Comparison of ENCODE assay signal across 7 mouse cellular contexts in genomic region chr7:79505376-79505775, GRCm38 (mm10). TPM values are rescaled to one million over a fixed set of nuclear protein-coding genes. Genes with fewer than 3 reads are reported as not detected.
A peak's percentile ranks its signal among the peaks of the same experiment; 100 is the strongest.
DNase-seq lines count a peak whose midpoint lies in the region; ATAC-seq lines count a peak whose summit lies in the region.

No protein-coding gene starts in this region.

- WGBS in liver, embryonic 11.5 days, result 5% methylated on average over 22 of the region's 22 CpGs
- WGBS in embryonic facial prominence, embryonic 14.5 days, result 2% methylated on average over 19 of the region's 22 CpGs
- WGBS in hindbrain, embryonic 15.5 days, result under 1% methylated on average over 22 of the region's 22 CpGs
- under 1% methylated on average over 22 of the region's 22 CpGs for WGBS in midbrain, embryonic 16.5 days

- H3K4me1 ChIP-seq in liver, embryonic 11.5 days (replicated peaks; ENCODE audit: control insufficient read depth, insufficient read depth, low read length), result peaks cover 4% of the 10 kb centered on the region; the same call in 1 of the 2 replicates
- H3K4me1 ChIP-seq in embryonic facial prominence, embryonic 14.5 days (ENCODE audit: control insufficient read depth, insufficient read depth, low read length), result peaks cover 8% of the 10 kb centered on the region; the same call in 1 of the 2 replicates
- peaks cover 61% of the 10 kb centered on the region for H3K4me1 ChIP-seq in hindbrain, embryonic 15.5 days (replicated peaks)
- peaks cover 27% of the 10 kb centered on the region for H3K4me1 ChIP-seq in midbrain, embryonic 16.5 days (ENCODE audit: control insufficient read depth, insufficient read depth, low read length)

- peaks cover 100% of the 10 kb centered on the region for H3K27me3 ChIP-seq in liver, embryonic 11.5 days (replicated peaks; ENCODE audit: control insufficient read depth, insufficient read depth, low read length)
- peaks cover 100% of the 10 kb centered on the region for H3K27me3 ChIP-seq in embryonic facial prominence, embryonic 14.5 days (replicated peaks; ENCODE audit: control insufficient read depth, insufficient read depth, low read length)
- no peaks in the 10 kb centered on the region for H3K27me3 ChIP-seq in hindbrain, embryonic 15.5 days
- H3K27me3 ChIP-seq in midbrain, embryonic 16.5 days (ENCODE audit: control insufficient read depth, insufficient read depth, low read depth, low read length), result peaks cover 7% of the 10 kb centered on the region; the same call in 1 of the 2 replicates

- no peak overlapping the region for H3K9ac ChIP-seq in liver, embryonic 11.5 days (ENCODE audit: low read depth, low read length)
- peak overlapping the region; percentile 37; the same call in 1 of the 2 replicates for H3K9ac ChIP-seq in embryonic facial prominence, embryonic 14.5 days (ENCODE audit: low read depth, low read length)
- H3K9ac ChIP-seq in hindbrain, embryonic 15.5 days, result peak overlapping the region; percentile 99
- peak overlapping the region; percentile 95 for H3K9ac ChIP-seq in midbrain, embryonic 16.5 days (ENCODE audit: low read depth, low read length)

- H3K36me3 ChIP-seq in liver, embryonic 11.5 days (ENCODE audit: control insufficient read depth, insufficient read depth, low read length), result no peaks in the 10 kb centered on the region
- no peaks in the 10 kb centered on the region for H3K36me3 ChIP-seq in embryonic facial prominence, embryonic 14.5 days (ENCODE audit: control insufficient read depth, insufficient read depth, low read length)
- H3K36me3 ChIP-seq in hindbrain, embryonic 15.5 days, result no peaks in the 10 kb centered on the region
- H3K36me3 ChIP-seq in midbrain, embryonic 16.5 days (ENCODE audit: control insufficient read depth, insufficient read depth, low read length), result no peaks in the 10 kb centered on the region

- DNase-seq in liver, embryonic 11.5 days (ENCODE audit: low spot score), result no peak
- no peak for DNase-seq in liver
- DNase-seq in embryonic facial prominence, embryonic 14.5 days (ENCODE audit: low spot score), result no peak
- DNase-seq in urinary bladder, postnatal 14 days (ENCODE audit: low spot score), result no peak
- DNase-seq in spleen, adult 18-20 months, result no peak

- ATAC-seq in liver, embryonic 11.5 days (replicated peaks; ENCODE audit: low FRiP score), result no peak
- ATAC-seq in embryonic facial prominence, embryonic 14.5 days (ENCODE audit: low read depth), result no peak
- ATAC-seq in hindbrain, embryonic 15.5 days (ENCODE audit: low FRiP score, low read depth), result no peak
- no peak for ATAC-seq in midbrain, embryonic 16.5 days

- H3K9me3 ChIP-seq in liver, embryonic 11.5 days (ENCODE audit: control insufficient read depth, low read length), result no peaks in the 10 kb centered on the region
- no peaks in the 10 kb centered on the region for H3K9me3 ChIP-seq in embryonic facial prominence, embryonic 14.5 days (ENCODE audit: control insufficient read depth, low read length)
- H3K9me3 ChIP-seq in hindbrain, embryonic 15.5 days, result no peaks in the 10 kb centered on the region
- no peaks in the 10 kb centered on the region for H3K9me3 ChIP-seq in midbrain, embryonic 16.5 days (replicated peaks; ENCODE audit: control insufficient read depth, low read length, poor library complexity, severe bottlenecking)

- peak overlapping the region; percentile 42 for H3K4me3 ChIP-seq in liver, embryonic 11.5 days (ENCODE audit: low read depth, low read length)
- peak overlapping the region; percentile 39 for H3K4me3 ChIP-seq in embryonic facial prominence, embryonic 14.5 days (ENCODE audit: low read depth, low read length)
- H3K4me3 ChIP-seq in hindbrain, embryonic 15.5 days, result peak overlapping the region; percentile 90
- H3K4me3 ChIP-seq in midbrain, embryonic 16.5 days (ENCODE audit: low read depth, low read length), result peak overlapping the region; percentile 80

- H3K27ac ChIP-seq in liver, embryonic 11.5 days (ENCODE audit: low read depth, low read length), result no peak overlapping the region
- H3K27ac ChIP-seq in embryonic facial prominence, embryonic 14.5 days (replicated peaks; ENCODE audit: low read depth, low read length), result no peak overlapping the region; the same call in 1 of the 2 replicates
- peak overlapping the region; percentile 97 for H3K27ac ChIP-seq in hindbrain, embryonic 15.5 days (replicated peaks)
- peak overlapping the region; percentile 93 for H3K27ac ChIP-seq in midbrain, embryonic 16.5 days (ENCODE audit: low read length)

- H3K4me2 ChIP-seq in liver, embryonic 11.5 days, result peak overlapping the region; percentile 55
- H3K4me2 ChIP-seq in embryonic facial prominence, embryonic 14.5 days (ENCODE audit: low read depth, low read length), result peak overlapping the region; percentile 58
- H3K4me2 ChIP-seq in hindbrain, embryonic 15.5 days, result peak overlapping the region; percentile 87
- peak overlapping the region; percentile 85 for H3K4me2 ChIP-seq in midbrain, embryonic 16.5 days (ENCODE audit: low read length)

RNA-seq across cellular contexts. Expression of gene Polg, which starts 39.2 kb away (rescaled TPM):
- 39.8 and 41.1 TPM in 2 replicates for polyA plus RNA-seq in liver, embryonic 11.5 days (2014; fragmentation: Nextera tagmentation; extraction: Ambion mirVana)
- 33.3 and 38.7 TPM in 2 replicates for polyA plus RNA-seq in embryonic facial prominence, embryonic 14.5 days (2014; fragmentation: Nextera tagmentation; extraction: Ambion mirVana)
- polyA plus RNA-seq in hindbrain, embryonic 15.5 days (2015; fragmentation: Nextera tagmentation; extraction: Ambion mirVana), result 26.5 and 27.0 TPM in 2 replicates
- polyA plus RNA-seq in midbrain, embryonic 16.5 days (2015; fragmentation: Nextera tagmentation; extraction: Ambion mirVana), result 19.7 and 22.0 TPM in 2 replicates

Comparison
In these comparisons a context has a peak if more than half of its experiments do, and no peak if none do; other contexts are left out.
1. H3K27ac ChIP-seq: peak in hindbrain, embryonic 15.5 days (single experiment) and midbrain, embryonic 16.5 days (single experiment); none in liver, embryonic 11.5 days (single experiment) and embryonic facial prominence, embryonic 14.5 days (single experiment).
2. H3K4me3 ChIP-seq: peak in every context shown above with its lines; median percentile 90 in hindbrain, embryonic 15.5 days; 80 in midbrain, embryonic 16.5 days; 42 in liver, embryonic 11.5 days; 39 in embryonic facial prominence, embryonic 14.5 days.
3. Peak in every context shown above with its lines, with median percentiles within 50 percentile points of each other: H3K4me2 ChIP-seq.